Mouse (Mus musculus): ENCODE results near the gene Naa80. TPM values are rescaled to one million over a fixed set of nuclear protein-coding genes. Genes with fewer than 3 reads are reported as not detected.

The Naa80 gene
- polyA plus RNA-seq, 1 experiment from 2014 or later: 16.7 TPM

DNA sequence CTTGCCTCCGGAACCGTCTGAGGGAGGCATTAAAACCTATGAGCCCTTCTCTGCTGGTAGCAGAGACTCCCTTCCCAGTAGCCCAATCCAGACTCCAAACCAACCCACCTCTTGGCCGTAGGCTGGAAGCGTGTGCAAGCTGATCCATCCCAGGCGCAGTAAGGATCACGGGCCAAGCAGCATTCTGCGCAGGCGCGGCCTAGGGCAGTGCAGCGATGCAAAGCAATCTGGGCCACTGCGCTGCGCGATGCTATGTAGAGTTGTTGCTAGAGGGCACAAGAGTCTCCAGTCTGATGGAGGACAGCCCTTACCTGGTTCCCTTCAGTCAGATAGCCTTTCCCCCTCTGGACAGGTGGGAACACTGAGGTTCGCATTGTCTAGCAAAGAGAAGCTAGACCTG is 21.2 kb downstream of the Naa80 start:
- H3K4me3 ChIP-seq (ENCODE audit: low read depth, low read length): no peak overlapping the region
- no peak for DNase-seq (ENCODE audit: low spot score)

GRCm38 (mm10) chr9:107600745-107601144 is 22.1 kb downstream of the Naa80 start:
- H3K4me2 ChIP-seq (ENCODE audit: low read depth, severe bottlenecking): no peak overlapping the region
- H3K4me3 ChIP-seq (ENCODE audit: low read depth, low read length): no peak overlapping the region
- no peak for DNase-seq (ENCODE audit: low spot score)
- ATAC-seq (ENCODE audit: insufficient number of reproducible peaks, low FRiP score, low TSS enrichment, low read depth): no peak
- H3K36me3 ChIP-seq (ENCODE audit: control insufficient read depth, insufficient read depth, low read length): no peaks in the 10 kb centered on the region; the same call in 1 of the 2 replicates
- H3K27ac ChIP-seq (replicated peaks; ENCODE audit: low read depth, low read length): no peak overlapping the region
- no peaks in the 10 kb centered on the region for H3K27me3 ChIP-seq (ENCODE audit: control insufficient read depth, insufficient read depth, low read length)
- peaks cover 23% of the 10 kb centered on the region for H3K4me1 ChIP-seq (ENCODE audit: control insufficient read depth, insufficient read depth, low read length)
- H3K9ac ChIP-seq (ENCODE audit: low read length): no peak overlapping the region
- WGBS: 79% methylated on average over 12 of the region's 12 CpGs
- H3K9me3 ChIP-seq (ENCODE audit: control insufficient read depth, low read length): no peaks in the 10 kb centered on the region

More for the DNA sequence above, 21.2 kb downstream of the Naa80 start:
- 74% methylated on average over 14 of the region's 14 CpGs for WGBS
- H3K9me3 ChIP-seq (ENCODE audit: control insufficient read depth, low read length): no peaks in the 10 kb centered on the region
- peaks cover 14% of the 10 kb centered on the region for H3K4me1 ChIP-seq (ENCODE audit: control insufficient read depth, insufficient read depth, low read length)
- H3K36me3 ChIP-seq (ENCODE audit: control insufficient read depth, insufficient read depth, low read length): no peaks in the 10 kb centered on the region; the same call in 1 of the 2 replicates
- H3K9ac ChIP-seq (ENCODE audit: low read length): no peak overlapping the region
- no peak overlapping the region for H3K4me2 ChIP-seq (ENCODE audit: low read depth, severe bottlenecking)
- ATAC-seq (ENCODE audit: insufficient number of reproducible peaks, low FRiP score, low TSS enrichment, low read depth): no peak
- H3K27me3 ChIP-seq (ENCODE audit: control insufficient read depth, insufficient read depth, low read length): no peaks in the 10 kb centered on the region
- no peak overlapping the region for H3K27ac ChIP-seq (replicated peaks; ENCODE audit: low read depth, low read length)

- Histone ChIP-seq H3K4me2 (ENCODE audit: low read depth, severe bottlenecking) (no peak overlapping the region), H3K36me3 (ENCODE audit: control insufficient read depth, insufficient read depth, low read length) (no peaks in the 10 kb centered on the region; the same call in 1 of the 2 replicates), H3K4me3 (ENCODE audit: low read depth, low read length) (no peak overlapping the region), H3K9me3 (ENCODE audit: control insufficient read depth, low read length) (no peaks in the 10 kb centered on the region), H3K9ac (ENCODE audit: low read length) (no peak overlapping the region), H3K27ac (replicated peaks; ENCODE audit: low read depth, low read length) (no peak overlapping the region), H3K27me3 (ENCODE audit: control insufficient read depth, insufficient read depth, low read length) (no peaks in the 10 kb centered on the region), H3K4me1 (ENCODE audit: control insufficient read depth, insufficient read depth, low read length) (peaks cover 28% of the 10 kb centered on the region)
- DNase-seq (ENCODE audit: low spot score) (no peak), ATAC-seq (ENCODE audit: insufficient number of reproducible peaks, low FRiP score, low TSS enrichment, low read depth) (no peak)
- WGBS: 86% methylated on average over 11 of the region's 11 CpGs
These were observed 22.6 kb downstream of the Naa80 start for GRCm38 (mm10) chr9:107601275-107601674.

GRCm38 (mm10) chr9:107602068-107602648 is 23.5 kb downstream of the Naa80 start:
- H3K4me1 ChIP-seq (ENCODE audit: control insufficient read depth, insufficient read depth, low read length): peaks cover 37% of the 10 kb centered on the region

GRCm38 (mm10) chr9:107603251-107603650 is 24.6 kb downstream of the Naa80 start:
- Histone ChIP-seq H3K9me3 (ENCODE audit: control insufficient read depth, low read length) (no peaks in the 10 kb centered on the region), H3K4me2 (ENCODE audit: low read depth, severe bottlenecking) (no peak overlapping the region), H3K4me3 (ENCODE audit: low read depth, low read length) (no peak overlapping the region), H3K9ac (ENCODE audit: low read length) (no peak overlapping the region), H3K36me3 (ENCODE audit: control insufficient read depth, insufficient read depth, low read length) (no peaks in the 10 kb centered on the region; the same call in 1 of the 2 replicates), H3K27me3 (ENCODE audit: control insufficient read depth, insufficient read depth, low read length) (no peaks in the 10 kb centered on the region), H3K27ac (replicated peaks; ENCODE audit: low read depth, low read length) (no peak overlapping the region), H3K4me1 (ENCODE audit: control insufficient read depth, insufficient read depth, low read length) (peaks cover 48% of the 10 kb centered on the region)
- DNase-seq (ENCODE audit: low spot score) (no peak), ATAC-seq (ENCODE audit: insufficient number of reproducible peaks, low FRiP score, low TSS enrichment, low read depth) (no peak)
- WGBS: 85% methylated on average over 6 of the region's 6 CpGs

More at GRCm38 (mm10) chr9:107602068-107602648, 23.5 kb downstream of the Naa80 start:
- DNase-seq (ENCODE audit: low spot score) (peak; percentile 98), ATAC-seq (ENCODE audit: insufficient number of reproducible peaks, low FRiP score, low TSS enrichment, low read depth) (no peak)
- Histone ChIP-seq H3K4me2 (ENCODE audit: low read depth, severe bottlenecking) (no peak overlapping the region), H3K4me3 (ENCODE audit: low read depth, low read length) (no peak overlapping the region), H3K27ac (replicated peaks; ENCODE audit: low read depth, low read length) (no peak overlapping the region), H3K9me3 (ENCODE audit: control insufficient read depth, low read length) (no peaks in the 10 kb centered on the region), H3K9ac (ENCODE audit: low read length) (peak overlapping the region; percentile 30), H3K36me3 (ENCODE audit: control insufficient read depth, insufficient read depth, low read length) (no peaks in the 10 kb centered on the region; the same call in 1 of the 2 replicates), H3K27me3 (ENCODE audit: control insufficient read depth, insufficient read depth, low read length) (no peaks in the 10 kb centered on the region)
- WGBS: 14% methylated on average over 10 of the region's 10 CpGs

DNA sequence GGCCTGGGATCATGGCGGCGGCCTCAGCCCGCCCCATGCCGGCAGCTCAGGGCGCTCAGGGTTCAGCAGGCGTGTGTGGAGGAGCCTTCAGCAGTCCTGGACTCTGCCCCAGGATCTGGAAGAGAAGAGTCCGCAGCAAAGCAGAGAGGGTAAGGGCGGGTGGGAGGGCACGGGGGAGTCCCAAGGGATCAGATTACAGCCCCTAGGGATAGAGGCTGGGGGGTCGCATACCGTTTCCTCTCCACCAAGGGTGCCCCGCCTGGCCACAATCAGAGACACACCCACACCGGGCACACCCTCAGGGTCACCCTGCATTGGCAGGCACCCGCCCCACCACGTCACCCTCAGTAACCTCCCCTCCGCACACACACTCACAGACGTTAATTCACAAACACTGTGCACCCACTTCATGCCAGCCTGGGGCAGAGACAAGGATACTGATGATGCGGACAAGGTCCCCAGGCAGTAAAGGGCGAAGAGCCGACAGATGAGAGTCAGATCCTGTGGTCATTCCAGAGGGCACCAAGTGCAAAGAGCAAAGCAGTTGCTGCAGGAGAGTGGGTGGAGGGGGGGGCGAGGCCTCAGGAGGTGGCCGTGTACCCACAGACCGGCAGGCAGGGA is 26.5 kb downstream of the Naa80 start:
- Histone ChIP-seq H3K9me3 (ENCODE audit: control insufficient read depth, low read length) (no peaks in the 10 kb centered on the region), H3K4me2 (ENCODE audit: low read depth, severe bottlenecking) (peak overlapping the region; percentile 34; the same call in 1 of the 2 replicates), H3K9ac (ENCODE audit: low read length) (peak overlapping the region; percentile 49), H3K27me3 (ENCODE audit: control insufficient read depth, insufficient read depth, low read length) (no peaks in the 10 kb centered on the region), H3K4me3 (ENCODE audit: low read depth, low read length) (no peak overlapping the region), H3K4me1 (ENCODE audit: control insufficient read depth, insufficient read depth, low read length) (peaks cover 65% of the 10 kb centered on the region), H3K36me3 (ENCODE audit: control insufficient read depth, insufficient read depth, low read length) (no peaks in the 10 kb centered on the region), H3K27ac (replicated peaks; ENCODE audit: low read depth, low read length) (no peak overlapping the region; the same call in 1 of the 2 replicates)
- ATAC-seq (ENCODE audit: insufficient number of reproducible peaks, low FRiP score, low TSS enrichment, low read depth): no peak
- DNase-seq (ENCODE audit: low spot score): no peak
- 31% methylated on average over 22 of the region's 23 CpGs for WGBS

DNA sequence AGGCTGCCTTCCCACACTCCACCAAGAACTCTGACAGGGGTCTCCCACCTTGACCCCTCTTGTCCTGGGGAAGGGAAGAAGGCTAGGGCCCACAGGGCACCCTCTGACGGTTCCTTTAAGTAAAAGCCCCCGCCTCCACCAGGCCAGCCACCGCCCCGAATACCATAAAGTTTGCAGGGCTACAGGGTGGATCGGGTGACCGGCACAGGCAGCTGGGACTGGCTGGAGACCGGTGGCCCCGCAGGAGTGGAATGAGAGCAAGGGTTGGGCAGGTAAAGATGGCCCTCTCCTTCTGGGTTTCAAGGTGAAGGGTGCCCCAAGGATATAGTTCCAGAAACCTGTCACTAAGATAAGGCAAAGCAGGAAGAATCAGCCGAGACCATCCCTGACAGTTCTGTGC is 27.9 kb downstream of the Naa80 start:
- peak overlapping the region; percentile 22 for H3K4me3 ChIP-seq (ENCODE audit: low read depth, low read length)
- no peak for ATAC-seq (ENCODE audit: insufficient number of reproducible peaks, low FRiP score, low TSS enrichment, low read depth)
- H3K27me3 ChIP-seq (ENCODE audit: control insufficient read depth, insufficient read depth, low read length): no peaks in the 10 kb centered on the region
- 4% methylated on average over 9 of the region's 9 CpGs for WGBS
- peak overlapping the region; percentile 27; the same call in 1 of the 2 replicates for H3K9ac ChIP-seq (ENCODE audit: low read length)
- no peaks in the 10 kb centered on the region for H3K36me3 ChIP-seq (ENCODE audit: control insufficient read depth, insufficient read depth, low read length)
- no peaks in the 10 kb centered on the region for H3K9me3 ChIP-seq (ENCODE audit: control insufficient read depth, low read length)
- peaks cover 69% of the 10 kb centered on the region for H3K4me1 ChIP-seq (ENCODE audit: control insufficient read depth, insufficient read depth, low read length)
- DNase-seq (ENCODE audit: low spot score): peak; percentile 63
- peak overlapping the region; percentile 26 for H3K4me2 ChIP-seq (ENCODE audit: low read depth, severe bottlenecking)
- peak overlapping the region; percentile 72 for H3K27ac ChIP-seq (replicated peaks; ENCODE audit: low read depth, low read length)

GRCm38 (mm10) chr9:107607036-107607435 is 28.3 kb downstream of the Naa80 start:
- Histone ChIP-seq H3K9ac (ENCODE audit: low read length) (peak overlapping the region; percentile 27; the same call in 1 of the 2 replicates), H3K4me2 (ENCODE audit: low read depth, severe bottlenecking) (peak overlapping the region; percentile 26), H3K9me3 (ENCODE audit: control insufficient read depth, low read length) (no peaks in the 10 kb centered on the region), H3K27ac (replicated peaks; ENCODE audit: low read depth, low read length) (peak overlapping the region; percentile 72), H3K4me3 (ENCODE audit: low read depth, low read length) (peak overlapping the region; percentile 22), H3K27me3 (ENCODE audit: control insufficient read depth, insufficient read depth, low read length) (no peaks in the 10 kb centered on the region), H3K36me3 (ENCODE audit: control insufficient read depth, insufficient read depth, low read length) (no peaks in the 10 kb centered on the region), H3K4me1 (ENCODE audit: control insufficient read depth, insufficient read depth, low read length) (peaks cover 74% of the 10 kb centered on the region)
- no peak for DNase-seq (ENCODE audit: low spot score)
- ATAC-seq (ENCODE audit: insufficient number of reproducible peaks, low FRiP score, low TSS enrichment, low read depth): no peak
- 71% methylated on average over 2 of the region's 2 CpGs for WGBS

All from limb, embryonic 11.5 days (tissue).